Mouse (Mus musculus) Muller cell, postnatal 12 days (primary cell): ENCODE results near the gene Runx3.

ENCODE experiments used
- DNase-seq: peaks from one replicate; pipeline ENCODE4 v3.0.0-alpha.2; 2015; ENCODE audit errors: inconsistent ontology term

The Runx3 gene

GRCm38 (mm10) chr4:135120342-135121100 is at the start of gene Runx3:
Runx3 (plus strand) TSS chr4:135120652.
- DNase-seq: no peak

DNA sequence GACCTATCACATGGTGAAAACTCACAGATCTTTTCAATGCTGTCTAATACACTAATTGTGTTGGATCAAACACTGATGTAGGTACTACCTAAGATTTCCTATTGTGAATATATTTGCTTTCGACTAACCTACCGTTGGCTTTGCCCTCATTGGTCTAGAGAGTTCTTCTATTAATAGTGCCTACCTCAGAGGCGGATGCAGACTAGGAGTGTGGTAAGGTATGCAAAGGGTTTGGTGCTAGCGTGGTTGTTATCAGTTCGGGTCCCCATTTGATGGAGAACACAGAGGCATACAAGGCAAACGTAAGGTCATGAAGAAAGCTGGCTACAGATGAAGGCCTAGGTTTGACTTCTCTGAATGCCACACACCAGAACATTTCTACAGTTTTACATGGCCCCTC is 47.8 kb upstream of the Runx3 start:
- no peak for DNase-seq

DNA sequence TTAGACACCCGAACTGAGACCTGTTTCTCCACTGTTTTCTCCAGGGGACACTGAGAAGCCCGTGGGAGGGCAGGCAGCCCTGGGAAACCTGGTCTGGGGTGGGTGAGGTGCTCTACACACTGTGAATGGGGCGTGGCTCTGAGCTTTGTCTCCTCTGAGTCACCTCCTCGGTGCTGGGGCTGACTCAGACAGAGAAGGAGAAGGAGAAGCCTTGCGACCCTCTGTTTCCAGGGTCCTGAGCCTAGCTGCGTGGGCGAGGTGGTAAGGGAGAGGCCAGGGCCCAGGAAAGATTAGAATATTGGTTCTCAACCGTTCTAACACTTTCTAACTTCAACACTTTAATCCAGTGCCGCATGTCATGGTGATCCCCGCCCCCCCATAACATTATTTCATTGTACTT is 46.9 kb upstream of the Runx3 start:
- DNase-seq: no peak

DNA sequence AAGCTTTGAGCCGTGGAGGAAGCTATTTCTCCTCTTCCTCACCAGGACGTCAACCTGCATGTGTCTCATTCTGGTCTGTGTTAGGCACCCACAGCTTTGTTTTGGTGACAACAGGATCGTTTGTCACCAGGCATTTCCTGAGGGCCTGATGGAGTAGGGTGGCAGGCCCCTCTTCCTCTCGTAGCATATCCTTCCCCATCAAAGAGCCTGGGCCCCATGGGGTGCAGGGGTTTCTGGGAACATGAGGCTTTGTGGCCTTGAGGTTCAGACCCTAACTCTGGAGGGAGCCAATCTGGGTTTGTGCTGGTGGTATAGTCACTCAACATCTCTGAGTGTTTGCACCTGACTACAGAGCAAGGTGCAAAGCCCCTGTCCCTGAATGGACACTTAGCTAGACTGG is 45.8 kb upstream of the Runx3 start:
- DNase-seq: no peak

DNA sequence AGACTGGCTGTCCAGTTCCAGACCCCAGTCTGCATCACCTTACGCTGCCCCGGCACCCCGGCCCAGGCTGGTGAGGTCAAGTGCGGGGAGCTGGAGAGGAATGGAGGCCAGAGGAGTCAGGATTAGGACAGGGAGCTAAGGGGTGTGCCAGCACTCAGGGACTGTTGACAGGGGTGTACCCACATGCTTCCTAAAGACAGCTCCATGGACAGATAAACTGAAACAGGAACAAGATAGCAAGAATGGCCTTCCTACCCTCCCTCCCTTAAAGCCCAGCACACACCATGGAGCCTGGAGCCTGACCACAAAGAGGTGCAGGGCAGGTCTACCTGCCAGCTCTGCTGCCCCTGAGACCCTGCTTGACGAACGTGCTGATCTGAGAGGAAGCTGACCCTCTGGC is 45.1 kb upstream of the Runx3 start:
- DNase-seq: no peak

GRCm38 (mm10) chr4:135076611-135077010 is 43.8 kb upstream of the Runx3 start:
- no peak for DNase-seq

GRCm38 (mm10) chr4:135077196-135077595 is 43.3 kb upstream of the Runx3 start:
- no peak for DNase-seq

DNA sequence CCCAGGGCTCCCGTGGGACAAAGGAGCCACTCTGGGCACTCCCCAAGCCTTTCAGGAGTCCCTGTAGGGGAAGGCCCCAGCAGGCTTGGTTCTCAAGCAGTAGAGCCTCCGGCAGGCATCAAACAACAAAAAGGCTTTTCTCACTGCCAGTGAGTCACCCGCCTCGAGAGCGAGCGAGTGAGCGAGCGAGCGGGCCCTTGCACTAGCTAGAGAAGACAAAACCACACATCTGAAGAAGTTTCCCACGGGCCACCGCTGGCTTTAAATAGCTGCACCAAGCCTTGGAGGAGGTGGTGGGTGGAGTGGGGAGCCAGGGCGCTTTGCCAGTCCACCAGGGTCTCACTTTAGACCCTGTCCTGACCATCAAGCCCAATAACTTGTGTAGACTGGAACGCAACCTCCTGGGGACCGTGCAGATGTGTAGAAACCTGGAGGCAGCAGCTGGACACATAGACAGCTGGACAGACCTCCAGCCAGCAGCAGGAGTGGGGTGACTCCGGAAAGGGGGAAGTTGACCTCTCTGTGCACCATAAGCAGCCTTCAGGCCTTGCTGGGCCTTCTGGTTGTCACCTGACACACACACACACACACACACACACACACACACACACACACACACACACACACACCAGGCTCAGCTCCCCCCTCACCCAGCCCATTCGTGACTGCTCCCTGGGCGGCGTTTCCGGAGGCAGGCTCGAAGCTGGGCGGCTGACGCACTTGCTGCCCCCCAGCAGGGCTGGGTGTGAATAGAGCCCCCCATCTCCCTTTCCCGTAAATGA is 40.4 kb upstream of the Runx3 start:
- peak; percentile 57 for DNase-seq

GRCm38 (mm10) chr4:135080641-135080920 is 39.9 kb upstream of the Runx3 start:
- DNase-seq: no peak

DNA sequence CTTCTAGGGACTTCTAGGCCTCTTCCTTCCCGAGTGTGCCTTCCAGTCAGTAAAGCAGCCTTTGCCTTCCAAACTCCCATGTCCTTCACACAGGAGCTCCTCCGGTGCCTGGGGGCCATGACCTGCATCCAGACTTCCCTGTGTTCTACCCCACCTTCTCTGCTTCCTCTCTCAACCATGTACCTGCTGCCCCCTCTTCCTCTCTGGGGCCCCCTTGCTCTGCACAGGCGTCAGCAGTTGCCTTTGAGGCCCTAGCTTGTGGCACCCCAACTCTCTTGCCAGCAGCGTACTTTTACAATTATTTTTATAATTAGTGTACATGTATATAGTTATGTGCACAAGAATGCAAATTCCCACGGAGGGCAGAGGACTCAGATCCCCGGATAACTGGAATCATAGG is 37.4 kb upstream of the Runx3 start:
- DNase-seq: no peak

DNA sequence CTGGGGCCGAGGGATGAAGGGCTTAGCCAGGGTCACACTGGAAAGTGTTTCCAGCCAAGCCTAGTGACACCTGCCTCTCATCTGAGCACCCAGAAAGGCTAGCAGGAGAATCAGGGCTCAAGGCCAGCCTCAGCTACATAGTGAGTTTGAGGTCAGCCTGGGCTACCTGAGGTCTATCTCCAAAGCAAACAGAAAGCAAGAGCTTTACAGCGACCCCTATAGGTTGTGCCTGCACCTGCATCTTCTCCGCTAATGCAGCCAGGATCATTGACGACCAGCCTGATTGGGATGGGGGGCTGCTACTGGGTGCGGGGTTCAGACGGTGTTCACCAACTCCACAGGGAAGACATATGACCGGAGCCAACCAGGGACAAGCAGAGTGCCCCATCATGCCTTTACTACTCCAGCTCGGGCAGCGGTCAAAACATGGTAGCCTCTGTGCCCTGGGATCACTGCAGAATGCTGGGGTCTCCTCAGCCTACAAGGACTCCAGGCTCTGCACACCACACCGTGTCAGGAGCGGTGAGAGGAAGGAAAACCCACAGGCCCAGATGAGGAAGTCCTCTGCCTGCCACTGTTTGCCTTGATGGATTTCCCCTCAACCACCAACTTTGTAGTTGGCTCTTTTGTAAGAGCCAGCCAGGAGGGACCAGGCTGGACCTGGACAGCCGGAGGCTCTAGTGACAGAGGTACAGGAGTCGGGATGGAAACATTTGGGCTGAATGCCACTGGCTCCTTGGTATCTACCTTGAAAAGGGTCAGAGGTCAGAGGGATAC is 35.2 kb upstream of the Runx3 start:
- no peak for DNase-seq

DNA sequence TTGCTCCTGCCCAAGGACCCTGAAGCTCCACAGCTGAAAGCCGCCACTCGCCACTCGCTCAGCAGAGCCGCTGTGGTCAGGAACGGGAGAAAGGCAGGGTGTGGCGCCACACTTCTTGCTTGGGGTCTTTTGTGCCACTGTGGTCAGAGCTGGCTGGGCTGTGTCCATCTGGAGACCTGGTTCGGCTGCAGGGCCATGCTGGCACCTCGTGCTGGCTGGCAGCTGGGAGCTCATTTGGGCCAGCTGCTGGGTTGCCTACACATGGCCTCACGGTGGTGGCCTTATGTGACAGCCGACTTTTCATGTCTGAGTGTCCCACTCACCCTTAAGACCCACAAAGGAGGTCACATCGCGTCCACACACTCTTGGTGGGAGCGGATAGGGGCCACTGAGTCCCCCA is 29.8 kb upstream of the Runx3 start:
- no peak for DNase-seq

DNA sequence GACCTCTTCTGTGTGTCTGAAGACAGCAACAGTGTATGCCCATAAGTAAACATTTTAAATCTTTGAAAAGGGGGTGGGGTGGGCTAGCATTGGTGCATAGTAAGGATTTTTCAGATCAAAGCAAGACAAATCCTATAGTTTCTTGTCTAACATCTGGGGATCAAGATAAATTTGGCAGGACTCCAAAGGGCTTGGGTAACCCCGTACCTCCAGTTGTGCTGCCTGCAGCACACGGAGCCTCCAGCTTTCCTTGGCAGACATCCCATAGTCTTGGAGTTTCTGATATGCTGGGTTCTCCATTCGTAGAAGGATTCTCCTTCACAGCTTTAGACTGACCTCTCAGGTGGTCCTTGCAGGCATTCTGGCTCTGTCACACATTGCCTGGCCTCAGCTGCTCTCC is 27.6 kb upstream of the Runx3 start:
- no peak for DNase-seq

GRCm38 (mm10) chr4:135095693-135096092 is 24.8 kb upstream of the Runx3 start:
- peak; percentile 4 for DNase-seq

DNA sequence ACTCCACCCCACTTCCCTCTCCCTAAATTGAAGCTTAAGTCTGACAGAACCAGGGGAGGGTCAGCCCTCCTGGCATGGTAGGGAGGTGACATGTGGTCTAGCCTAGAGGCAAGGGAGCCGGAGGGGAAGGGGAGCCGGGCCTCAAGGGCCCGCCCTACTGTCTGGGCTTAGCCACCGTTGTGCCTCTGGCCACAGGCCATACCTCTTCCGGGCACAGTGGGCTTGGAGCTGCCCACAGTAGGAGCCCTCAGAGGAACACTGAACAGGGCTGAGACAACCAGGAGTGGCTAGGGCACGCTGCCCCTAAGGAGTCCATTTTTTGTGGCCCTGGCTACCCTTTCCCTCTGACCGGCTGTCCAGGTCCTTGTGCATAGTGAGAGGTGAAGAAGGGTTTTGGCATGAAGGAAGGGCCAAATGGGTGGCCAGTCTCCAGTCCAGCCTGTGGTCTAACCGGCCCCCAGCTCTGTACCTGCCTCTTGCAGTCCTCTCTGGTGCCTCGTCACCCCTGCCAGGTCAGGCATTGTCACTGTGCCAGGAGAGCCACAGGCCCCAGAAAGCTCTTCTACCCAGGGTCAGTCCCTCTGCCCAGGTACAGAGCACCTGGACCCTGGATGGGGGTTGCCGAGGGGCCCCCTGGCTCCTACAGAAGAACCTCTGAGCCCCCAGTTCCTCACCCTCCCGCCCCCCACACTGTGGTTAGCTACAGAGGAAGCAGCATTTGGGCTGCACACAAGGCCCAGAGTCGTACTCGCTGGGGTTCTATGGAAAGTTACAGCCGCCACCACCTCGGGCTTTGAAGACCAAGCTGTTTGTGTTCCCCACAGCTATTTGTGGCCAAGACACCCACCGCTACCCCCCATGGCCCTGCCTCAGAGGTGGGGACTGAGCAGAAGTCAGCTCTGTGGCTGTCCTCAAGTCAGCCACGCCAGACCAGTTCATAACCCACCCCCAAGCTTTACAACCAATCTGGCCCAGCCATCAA is 22.3 kb upstream of the Runx3 start:
- DNase-seq: no peak

DNA sequence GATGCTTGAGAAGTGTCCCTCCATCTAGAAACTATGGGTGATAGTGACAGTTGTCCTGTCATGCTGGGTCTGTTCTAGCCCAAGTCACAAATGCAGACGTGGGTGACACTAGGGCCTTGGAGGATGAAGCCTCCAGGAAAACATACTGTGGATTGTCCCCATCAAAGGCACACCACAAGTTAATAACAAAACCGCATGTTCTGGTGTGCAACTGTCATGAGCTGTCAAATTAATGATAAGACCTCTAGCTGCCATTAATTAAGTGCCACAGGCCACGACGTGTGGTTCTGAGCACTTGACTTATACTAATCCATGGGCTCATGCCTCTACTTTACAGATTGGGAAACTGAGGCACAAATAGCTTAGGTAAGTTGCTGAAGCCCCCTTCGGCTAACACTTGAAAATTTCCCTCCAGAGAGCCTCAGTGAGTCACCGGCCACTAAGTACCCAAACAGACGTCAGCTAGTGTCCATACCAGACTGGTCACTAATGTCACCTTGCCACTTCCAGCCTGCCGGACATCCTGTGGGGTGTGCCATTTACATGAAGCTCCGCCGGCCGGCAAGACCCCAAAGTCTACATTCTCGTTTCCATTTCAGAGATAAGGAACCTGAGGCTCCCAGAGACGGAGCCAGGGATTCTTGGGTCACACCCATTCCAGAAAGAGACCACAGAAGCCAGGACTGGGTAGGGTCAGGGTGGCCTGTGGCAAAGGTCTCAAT is 18.3 kb upstream of the Runx3 start:
- no peak for DNase-seq

DNA sequence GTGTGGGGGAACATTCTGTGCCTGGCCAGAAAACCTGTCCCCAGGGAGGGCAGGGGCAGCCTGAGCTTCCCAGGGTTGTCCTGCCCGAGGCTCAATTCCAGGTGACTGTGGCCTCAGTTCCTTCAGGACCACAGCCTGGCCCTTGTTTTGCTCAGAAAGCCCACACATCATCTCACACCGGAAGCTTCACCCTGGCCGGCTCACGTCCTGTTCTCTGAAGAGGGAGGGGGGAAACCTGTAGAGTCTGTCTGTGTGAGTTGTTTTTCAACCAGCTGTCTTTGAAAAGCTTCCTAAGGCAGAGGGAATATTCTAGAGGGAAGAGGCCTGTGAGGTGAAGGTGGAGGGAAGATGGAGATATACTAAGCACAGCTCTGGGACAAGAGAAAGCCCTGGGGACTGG is 17.7 kb upstream of the Runx3 start:
- no peak for DNase-seq

DNA sequence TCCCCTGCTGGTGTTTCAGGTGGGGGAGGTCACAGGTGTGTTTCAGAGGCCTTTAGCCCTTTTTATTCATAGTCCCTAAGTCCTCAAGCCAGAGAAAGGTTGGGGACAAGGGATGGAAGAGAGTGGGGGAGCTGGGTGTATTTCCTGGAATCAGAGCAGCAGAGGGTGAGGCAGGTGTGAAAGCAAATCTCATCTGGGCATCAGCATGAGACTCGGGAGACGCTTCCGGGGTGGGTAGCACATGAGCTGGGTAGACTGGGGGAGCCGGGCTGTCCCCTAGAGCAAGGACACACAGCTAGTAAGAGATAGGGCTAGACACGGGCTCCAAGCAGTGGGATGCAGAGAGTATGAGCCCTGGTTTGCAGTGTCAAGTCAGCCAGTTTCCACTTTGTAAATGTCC is 16.7 kb upstream of the Runx3 start:
- no peak for DNase-seq

- DNase-seq: no peak
Observed at GRCm38 (mm10) chr4:135106968-135107367, 13.5 kb upstream of the Runx3 start.

DNA sequence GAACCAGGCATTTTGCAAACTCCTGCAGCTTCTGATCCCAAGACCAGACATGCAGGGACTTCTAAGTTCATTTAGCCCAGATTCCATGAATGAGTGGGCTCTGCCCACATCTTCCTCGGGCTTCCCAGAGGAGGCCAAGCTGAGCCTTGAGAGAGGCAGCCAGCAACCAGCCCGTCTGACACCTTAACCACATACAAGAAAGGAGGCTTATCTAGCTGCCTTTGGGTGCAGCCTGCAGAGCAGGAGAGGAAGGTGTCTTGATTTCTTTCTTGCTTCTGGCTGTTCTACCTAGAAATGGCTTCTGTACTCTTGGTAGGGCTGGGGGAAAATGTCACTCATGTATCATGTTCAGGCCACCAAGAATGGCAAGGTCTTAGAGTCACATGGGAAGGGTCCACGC is 11.8 kb upstream of the Runx3 start:
- no peak for DNase-seq

GRCm38 (mm10) chr4:135113656-135114055 is 6.8 kb upstream of the Runx3 start:
- no peak for DNase-seq
